Mouse (Mus musculus): ENCODE data around the gene Vkorc1l1.
"Not testable (repeated sequence)": the region's sequence is repeated elsewhere in the genome, so short reads cannot be mapped to it uniquely, and the experiment has no call there.

The Vkorc1l1 gene

GRCm38 (mm10) chr5:129942073-129942939, 536 bp downstream of the Vkorc1l1 start:
- DNase-seq (ENCODE audit: low read depth, low spot score): not testable (repeated sequence)

GRCm38 (mm10) chr5:129943402-129943801, 1.6 kb downstream of the Vkorc1l1 start:
- DNase-seq (ENCODE audit: low read depth, low spot score): no peak

DNA sequence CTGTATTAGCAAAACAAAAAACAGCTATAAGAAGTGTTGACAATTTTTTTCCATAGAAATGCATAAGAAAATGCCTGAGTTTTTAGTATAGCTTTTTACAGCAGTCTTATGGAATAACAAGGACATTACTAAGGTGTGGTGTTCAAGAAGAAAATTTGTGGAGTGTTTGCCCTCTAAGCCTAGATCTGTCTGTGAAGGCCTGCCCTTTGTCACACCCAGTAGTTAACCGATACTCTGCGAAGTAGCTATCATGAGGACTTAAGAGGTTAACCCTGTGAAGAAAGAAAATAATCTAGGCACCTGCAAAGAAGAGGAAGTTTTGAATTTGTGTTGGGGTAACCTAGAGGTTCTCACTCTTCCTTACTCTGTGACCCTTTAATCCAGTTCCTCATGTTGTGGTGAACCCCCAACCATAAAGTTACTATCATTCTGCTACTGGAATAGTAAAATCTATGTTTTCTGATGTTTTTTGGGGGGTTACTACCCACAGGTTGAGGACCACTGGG, 5.8 kb downstream of the Vkorc1l1 start:
- no peak for DNase-seq (ENCODE audit: low read depth, low spot score)

DNA sequence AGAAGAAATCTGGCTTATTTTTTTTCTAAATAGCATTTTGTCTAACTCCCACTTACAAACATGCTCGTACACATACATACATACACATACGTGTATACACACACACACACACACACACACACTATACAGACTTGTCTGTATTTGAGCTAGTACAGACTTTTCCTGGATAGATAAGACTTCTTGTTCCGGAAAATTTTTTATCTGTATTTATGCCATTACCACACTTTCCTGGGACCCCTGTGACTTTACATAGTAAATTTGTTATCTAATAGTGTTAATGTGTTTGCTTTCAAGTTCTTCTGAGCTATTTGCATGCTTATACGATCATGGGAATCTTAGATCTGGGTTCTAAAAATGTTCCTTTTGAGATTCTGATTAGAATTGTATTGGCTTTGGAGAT, 10.4 kb downstream of the Vkorc1l1 start:
- no peak for DNase-seq (ENCODE audit: low read depth, low spot score)

GRCm38 (mm10) chr5:129954473-129955254, 12.9 kb downstream of the Vkorc1l1 start:
- no peak for DNase-seq (ENCODE audit: low read depth, low spot score)

GRCm38 (mm10) chr5:129955792-129956191, 14.0 kb downstream of the Vkorc1l1 start:
- no peak for DNase-seq (ENCODE audit: low read depth, low spot score)

DNA sequence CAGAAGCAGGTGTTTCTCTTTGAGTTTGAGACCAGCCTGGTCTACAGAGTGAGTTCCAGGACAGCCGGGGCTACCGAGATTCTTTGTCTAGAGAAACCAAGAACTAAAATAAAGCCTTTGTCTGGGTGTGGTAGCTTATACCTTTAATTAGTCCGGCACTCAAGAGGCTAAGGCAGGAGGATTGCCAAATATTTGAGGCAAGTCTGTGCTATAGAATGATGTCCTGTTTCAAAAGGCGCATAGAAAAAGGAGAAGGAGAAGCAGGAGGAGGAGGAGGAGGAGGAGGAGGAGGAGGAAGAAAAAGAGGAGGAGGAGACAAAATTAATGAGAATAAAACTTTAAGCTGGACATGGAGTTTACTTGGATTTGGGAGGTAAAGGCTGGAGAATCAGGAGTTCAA, 21.5 kb downstream of the Vkorc1l1 start:
- DNase-seq (ENCODE audit: low read depth, low spot score): no peak

DNA sequence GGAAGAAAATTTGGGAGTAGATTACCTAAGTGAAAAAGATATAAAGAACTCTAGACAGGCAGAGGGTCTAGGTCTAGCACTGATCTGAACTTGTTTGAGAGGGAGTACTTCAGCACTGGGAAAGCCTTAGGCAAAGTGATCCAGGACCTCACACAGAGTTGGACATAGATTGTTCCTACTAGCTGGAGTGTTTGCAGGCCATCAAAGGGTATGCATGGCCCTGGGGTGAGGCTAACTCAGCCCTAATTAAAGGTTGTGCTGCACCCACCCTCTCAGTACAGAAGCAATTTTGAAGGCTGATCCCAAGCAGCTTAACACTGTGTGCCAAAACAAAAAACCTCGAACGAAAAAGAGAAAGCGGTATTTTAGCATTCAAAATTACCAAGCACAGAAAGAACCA, 24.7 kb downstream of the Vkorc1l1 start:
- DNase-seq (ENCODE audit: low read depth, low spot score): no peak

DNA sequence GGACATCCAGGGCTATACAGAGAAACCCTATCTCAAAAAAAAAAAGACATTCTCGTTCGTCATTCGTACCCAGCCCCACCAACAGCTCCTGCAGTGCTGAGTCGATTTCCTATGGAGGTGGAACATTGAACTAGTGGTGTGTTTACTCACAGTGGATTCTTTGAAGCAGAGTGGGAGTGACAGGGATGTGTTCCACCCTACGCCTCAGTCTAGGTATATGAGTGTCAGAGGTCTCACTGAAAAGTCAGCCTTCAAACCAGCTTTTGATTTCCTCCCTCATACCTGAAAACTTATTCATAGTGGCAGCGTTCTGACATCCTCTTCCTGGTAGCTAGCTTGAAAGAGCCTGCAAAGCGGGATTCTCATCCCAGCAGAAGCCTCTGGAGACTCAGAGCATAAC, 26.6 kb downstream of the Vkorc1l1 start:
- no peak for DNase-seq (ENCODE audit: low read depth, low spot score)

- no peak for DNase-seq (ENCODE audit: low read depth, low spot score)
Measured at GRCm38 (mm10) chr5:129971491-129971890, 29.7 kb downstream of the Vkorc1l1 start.

DNA sequence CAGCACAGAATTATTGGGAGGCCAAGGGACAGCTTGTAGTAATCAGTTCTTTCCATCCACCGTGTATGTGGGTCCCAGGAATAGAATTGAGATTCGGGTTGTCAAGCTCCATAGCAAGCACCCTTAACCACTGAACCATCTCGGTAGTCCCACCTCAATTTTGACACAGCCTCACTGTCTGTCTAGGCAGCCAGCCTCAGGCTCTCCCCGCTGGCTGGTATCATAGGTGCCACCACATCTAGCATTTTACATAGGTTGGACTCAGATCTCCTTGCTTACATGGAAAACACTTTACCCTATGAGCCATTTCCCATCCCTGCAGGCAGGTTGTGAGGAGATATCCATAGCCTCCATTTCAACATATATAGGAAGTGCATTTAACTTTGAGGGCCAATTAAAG, 32.6 kb downstream of the Vkorc1l1 start:
- DNase-seq (ENCODE audit: low read depth, low spot score): no peak

DNA sequence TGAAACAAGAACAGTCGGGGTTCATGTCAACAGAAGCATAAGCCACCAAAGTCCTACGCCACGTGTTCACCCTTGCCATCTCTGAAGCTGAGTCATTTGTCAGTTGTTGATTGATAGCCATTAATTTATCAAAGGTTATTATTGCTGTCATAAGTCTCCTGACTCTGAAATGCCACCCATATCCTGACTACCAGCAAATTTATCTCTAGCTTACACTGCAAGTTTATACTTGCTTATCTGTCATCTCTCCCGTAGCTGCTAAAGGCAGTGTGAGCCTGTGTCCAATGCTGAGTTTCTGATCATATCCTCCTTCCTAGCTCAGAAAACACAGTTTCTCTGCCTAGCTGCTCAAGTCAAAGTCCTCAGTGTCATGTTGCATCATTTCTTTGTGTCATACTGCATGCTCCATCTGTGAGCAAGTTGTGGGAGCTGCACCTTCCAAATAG, 33.1 kb downstream of the Vkorc1l1 start:
- no peak for DNase-seq (ENCODE audit: low read depth, low spot score)

GRCm38 (mm10) chr5:129977768-129978167, 36.0 kb downstream of the Vkorc1l1 start:
- no peak for DNase-seq (ENCODE audit: low read depth, low spot score)

DNA sequence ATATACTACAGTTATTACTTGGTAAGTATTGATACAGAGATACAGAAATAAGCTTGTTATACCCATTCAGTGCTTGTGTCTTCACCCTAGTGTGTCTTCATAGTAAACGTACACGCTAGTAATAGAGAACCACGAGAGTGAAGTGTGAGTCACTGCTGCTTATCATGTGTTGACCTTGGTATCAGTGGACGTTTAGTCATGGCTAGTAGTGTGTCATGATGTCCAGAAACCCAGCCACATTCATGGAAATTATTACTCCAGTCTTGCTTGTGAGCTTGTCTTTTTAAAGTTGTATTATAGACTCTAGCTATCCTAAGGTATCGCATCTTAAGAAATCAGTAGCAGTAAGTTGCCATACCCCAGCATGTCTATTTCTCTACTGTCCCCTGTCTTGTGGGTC, 36.8 kb downstream of the Vkorc1l1 start:
- no peak for DNase-seq (ENCODE audit: low read depth, low spot score)

- no peak for DNase-seq (ENCODE audit: low read depth, low spot score)
Measured at GRCm38 (mm10) chr5:129980216-129980615, 38.4 kb downstream of the Vkorc1l1 start.

DNA sequence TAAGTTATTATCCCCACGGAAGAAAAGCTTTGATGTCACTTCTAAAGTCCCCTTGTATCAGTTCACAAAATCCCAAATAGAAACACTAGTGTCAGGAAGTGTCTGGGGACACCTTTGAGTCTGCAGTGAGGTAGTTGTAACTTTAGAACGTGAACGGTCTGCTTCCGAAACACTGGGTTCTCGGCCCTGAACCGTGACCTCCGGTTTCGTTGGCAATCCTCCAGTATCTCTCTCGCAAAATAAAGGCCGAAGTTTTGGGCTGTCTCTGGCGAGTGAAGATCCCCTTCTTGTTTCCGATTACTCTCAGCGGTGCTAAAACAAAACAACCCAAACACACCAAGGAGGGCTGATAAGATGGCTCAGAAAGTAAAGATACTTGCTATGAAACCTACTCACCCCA, 47.6 kb downstream of the Vkorc1l1 start:
- DNase-seq (ENCODE audit: low read depth, low spot score): no peak

GRCm38 (mm10) chr5:129991898-129992297, 50.1 kb downstream of the Vkorc1l1 start:
- DNase-seq (ENCODE audit: low read depth, low spot score): no peak

GRCm38 (mm10) chr5:129993374-129993773, 51.6 kb downstream of the Vkorc1l1 start:
- DNase-seq (ENCODE audit: low read depth, low spot score): no peak

- no peak for DNase-seq (ENCODE audit: low read depth, low spot score)
Measured at GRCm38 (mm10) chr5:129994989-129995388, 53.2 kb downstream of the Vkorc1l1 start.

DNA sequence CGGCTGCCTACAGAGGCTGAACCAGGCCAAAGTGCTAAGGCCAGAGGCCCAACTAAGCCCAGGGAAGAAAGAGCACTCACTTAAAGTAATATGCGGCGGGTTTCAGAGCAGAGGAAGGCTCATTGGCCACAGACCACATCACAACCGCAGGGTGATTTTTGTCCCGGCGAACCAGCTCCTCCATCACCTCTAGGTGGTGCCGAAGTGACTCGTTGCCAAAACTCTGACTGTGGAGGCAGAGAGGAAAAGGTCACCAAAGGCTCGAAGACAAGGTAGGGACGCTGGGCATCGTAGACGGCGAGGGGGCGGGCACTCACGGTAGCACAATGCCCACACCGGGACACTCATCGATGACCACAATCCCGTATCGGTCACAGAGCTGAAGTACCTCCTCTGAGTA, 55.9 kb downstream of the Vkorc1l1 start:
- no peak for DNase-seq (ENCODE audit: low read depth, low spot score)

- no peak for DNase-seq (ENCODE audit: low read depth, low spot score)
Measured at GRCm38 (mm10) chr5:129999097-129999496, 57.3 kb downstream of the Vkorc1l1 start.

GRCm38 (mm10) chr5:130000735-130001134, 59.0 kb downstream of the Vkorc1l1 start:
- no peak for DNase-seq (ENCODE audit: low read depth, low spot score)

Data from brain, embryonic 18.5 days (tissue).